Mouse (Mus musculus) cerebellum, adult 11 months (tissue): ENCODE data around the gene Fbxw14.
"Not testable (repeated sequence)": the region's sequence is repeated elsewhere in the genome, so short reads cannot be mapped to it uniquely, and the experiment has no call there.

Experiments
- DNase-seq: peaks from one replicate; pipeline ENCODE4 v3.0.0; 2022

Gene Fbxw14

GRCm38 (mm10) chr9:109287576-109287975 is at the start of gene Fbxw14:
Fbxw14 (minus strand) TSS chr9:109287676.
- not testable (repeated sequence) for DNase-seq

- DNase-seq: no peak
Measured at GRCm38 (mm10) chr9:109263041-109263440, 24.4 kb downstream of the Fbxw14 start.

GRCm38 (mm10) chr9:109234654-109235053 is 52.8 kb downstream of the Fbxw14 start, which contains the start of gene Fbxw20:
Fbxw20 (minus strand) TSS chr9:109234754.
- DNase-seq: no peak
